Mouse (Mus musculus) lung, postnatal 0 days (tissue): ENCODE measurements around the gene Noc3l.

Source experiments
- CTCF ChIP-seq: IDR thresholded peaks from 2 replicates; pipeline ENCODE4 v1.5.1; 2016; ENCODE audit warnings: antibody characterized with exemption, mild to moderate bottlenecking
- EP300 ChIP-seq: IDR thresholded peaks from 2 replicates; pipeline ENCODE4 v1.6.1; 2016; ENCODE audit warnings: antibody characterized with exemption, mild to moderate bottlenecking, control low read depth

DNA sequence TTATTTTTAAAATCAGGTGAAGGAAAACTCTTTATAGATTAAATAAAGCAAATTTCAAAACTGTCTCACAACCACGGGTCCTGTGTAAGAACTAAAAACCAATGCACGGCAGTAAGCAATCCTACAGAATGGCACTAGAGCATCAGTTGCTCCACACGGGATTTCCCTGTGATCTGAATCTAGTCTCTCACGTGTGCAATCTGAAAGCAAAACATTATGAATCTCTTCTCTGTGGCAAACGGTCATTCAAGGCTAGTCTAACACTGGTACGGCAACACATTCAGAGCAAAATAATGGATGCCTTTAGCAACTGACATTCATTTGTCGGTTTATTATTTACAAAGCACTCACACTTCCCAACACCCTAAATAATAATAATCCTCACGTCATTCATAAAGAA lies 846 bp downstream of the Noc3l start:
- TF ChIP-seq EP300 (no peak), CTCF (no peak)
